Mouse (Mus musculus): ENCODE results near the gene Plpp2.

DNA sequence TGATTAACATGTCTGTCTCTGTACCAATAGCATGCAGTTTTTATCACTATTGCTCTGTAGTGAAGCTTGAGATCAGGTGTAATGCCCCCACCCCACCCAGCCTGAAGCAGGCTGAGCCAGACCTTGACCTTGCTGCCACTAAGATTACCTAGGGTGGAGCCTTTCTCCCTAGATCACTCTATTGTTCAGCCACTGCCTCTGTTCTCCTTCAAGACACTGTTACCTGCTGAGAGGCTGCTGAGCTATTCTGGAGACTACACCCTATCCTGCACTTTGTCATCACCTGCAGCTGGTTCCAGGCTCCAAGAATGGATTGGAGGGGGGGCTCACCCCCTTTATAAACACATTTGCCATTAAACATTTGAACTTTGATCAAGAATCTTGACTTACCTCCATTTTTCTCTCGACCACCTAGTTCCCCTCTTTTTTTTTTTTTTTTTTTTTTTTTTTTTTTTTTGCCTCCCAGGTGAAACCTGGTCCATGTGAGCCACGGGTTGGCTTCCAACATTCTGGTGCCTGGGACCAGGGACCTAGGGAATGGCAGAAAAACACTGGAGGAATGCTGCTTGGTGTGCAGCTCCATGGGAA lies 36.8 kb downstream of the Plpp2 start:
- TF ChIP-seq POLR2A (IDR thresholded peaks at IDR 0.05; ENCODE audit: control insufficient read depth, extremely low read depth, insufficient read depth, low read length, poor library complexity) (no peak), CTCF (IDR thresholded peaks at IDR 0.05; ENCODE audit: borderline replicate concordance, control insufficient read depth, extremely low read depth, insufficient read depth, low read length, poor library complexity) (no peak)

Measured in thymus, adult 2 months (tissue).